Mouse (Mus musculus): ENCODE measurements at regions not wholly inside any gene's neighbourhood (a gene's known extent, or its start where the extent isn't known, plus 50 kb on each side); places are given as distances from the start of the nearest gene placed in this dataset.

DNA sequence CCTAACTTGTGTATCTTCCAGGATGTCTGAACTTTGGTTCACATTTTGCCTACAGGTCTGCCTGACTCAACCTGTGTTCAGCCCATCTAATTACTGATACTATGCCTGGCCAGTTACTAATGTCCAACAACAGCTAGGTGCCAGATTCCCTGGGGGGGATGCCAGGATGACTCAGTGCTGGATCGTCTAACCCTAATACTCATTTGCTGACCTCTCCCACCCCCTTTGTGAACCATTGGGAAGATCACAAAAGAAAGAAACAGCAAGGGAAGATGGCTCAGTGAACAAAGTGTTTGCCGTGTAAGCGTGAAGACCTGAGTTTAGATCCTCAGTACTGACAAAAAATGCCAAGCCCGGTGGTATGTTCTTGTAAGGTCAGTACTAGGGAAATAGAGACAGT is 81.7 kb downstream of the Insig2 start:
- DNase-seq (ENCODE audit: low spot score), result no peak
- Histone ChIP-seq H3K4me2 (replicated peaks; ENCODE audit: low read depth, low read length, severe bottlenecking) (no peak overlapping the region), H3K36me3 (ENCODE audit: control insufficient read depth, insufficient read depth, low read length) (no peaks in the 10 kb centered on the region), H3K4me3 (replicated peaks; ENCODE audit: low read length) (no peak overlapping the region), H3K9ac (ENCODE audit: low read depth, low read length, severe bottlenecking) (no peak overlapping the region), H3K27me3 (ENCODE audit: control insufficient read depth, insufficient read depth, low read length) (no peaks in the 10 kb centered on the region), H3K9me3 (ENCODE audit: control insufficient read depth, low read length) (no peaks in the 10 kb centered on the region), H3K27ac (replicated peaks; ENCODE audit: low read depth, low read length) (no peak overlapping the region), H3K4me1 (ENCODE audit: control insufficient read depth, insufficient read depth, low read length) (peaks cover 6% of the 10 kb centered on the region; the same call in 1 of the 2 replicates)
- WGBS, result 92% methylated on average over 4 of the region's 4 CpGs
- no peak for TF ChIP-seq POLR2A (IDR thresholded peaks at IDR 0.05; ENCODE audit: borderline replicate concordance, extremely low read depth, insufficient read depth, insufficient read length)
- ATAC-seq (ENCODE audit: low FRiP score, low read depth), result no peak

DNA sequence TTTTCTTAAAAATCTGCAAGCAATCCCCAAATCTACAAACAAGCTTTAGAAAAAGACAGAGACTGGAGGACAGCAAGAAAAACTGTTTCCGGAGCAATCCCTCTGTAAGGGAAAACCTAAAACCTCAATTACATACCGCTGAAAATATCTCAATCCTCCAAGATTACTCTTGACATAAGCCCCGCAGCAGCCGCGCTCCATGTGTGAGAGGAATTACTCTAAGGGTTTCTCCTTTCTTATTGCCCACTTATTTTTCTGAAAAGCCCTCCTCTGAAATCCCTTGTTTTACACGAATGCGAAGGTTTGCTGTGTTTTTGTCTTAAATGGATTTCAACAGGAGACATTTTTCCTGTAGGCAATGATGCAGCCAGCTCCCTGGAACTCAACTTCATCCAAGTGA is 80.3 kb downstream of the Insig2 start:
- H3K27ac ChIP-seq (replicated peaks; ENCODE audit: low read depth, low read length), result no peak overlapping the region
- TF ChIP-seq POLR2A (IDR thresholded peaks at IDR 0.05; ENCODE audit: borderline replicate concordance, extremely low read depth, insufficient read depth, insufficient read length), result no peak
- no peak overlapping the region for H3K4me2 ChIP-seq (replicated peaks; ENCODE audit: low read depth, low read length, severe bottlenecking)
- H3K9me3 ChIP-seq (ENCODE audit: control insufficient read depth, low read length), result no peaks in the 10 kb centered on the region
- no peaks in the 10 kb centered on the region for H3K36me3 ChIP-seq (ENCODE audit: control insufficient read depth, insufficient read depth, low read length)
- H3K9ac ChIP-seq (ENCODE audit: low read depth, low read length, severe bottlenecking), result no peak overlapping the region
- H3K4me3 ChIP-seq (replicated peaks; ENCODE audit: low read length), result no peak overlapping the region
- peaks cover 6% of the 10 kb centered on the region; the same call in 1 of the 2 replicates for H3K4me1 ChIP-seq (ENCODE audit: control insufficient read depth, insufficient read depth, low read length)
- ATAC-seq (ENCODE audit: low FRiP score, low read depth) (no peak), DNase-seq (ENCODE audit: low spot score) (no peak)
- no peaks in the 10 kb centered on the region for H3K27me3 ChIP-seq (ENCODE audit: control insufficient read depth, insufficient read depth, low read length)
- 70% methylated on average over 7 of the region's 7 CpGs for WGBS

DNA sequence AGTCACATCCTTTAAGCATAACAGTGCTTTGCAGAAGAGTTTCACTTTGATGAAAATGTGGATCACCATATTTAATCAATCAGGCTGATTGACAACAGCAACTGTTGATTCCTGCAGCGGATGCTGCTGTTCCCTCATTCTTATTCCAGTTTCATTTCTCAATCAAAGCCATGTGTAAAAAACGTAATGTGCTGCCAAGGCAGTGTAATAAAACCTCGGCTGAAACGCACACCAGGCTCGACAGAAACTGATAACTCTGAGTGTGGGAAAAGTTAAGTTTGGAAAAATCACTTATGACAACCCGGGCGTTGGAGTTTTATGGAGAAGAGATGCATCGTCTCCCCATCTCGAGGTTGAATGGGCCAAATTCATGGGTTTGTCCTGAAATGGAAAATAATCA is 78.2 kb downstream of the Insig2 start:
- H3K4me3 ChIP-seq (replicated peaks; ENCODE audit: low read length), result no peak overlapping the region
- no peaks in the 10 kb centered on the region for H3K27me3 ChIP-seq (ENCODE audit: control insufficient read depth, insufficient read depth, low read length)
- 0 out of 2 replicates have a peak overlapping the region, but pooled peaks have one; percentile 14 for H3K4me2 ChIP-seq (replicated peaks; ENCODE audit: low read depth, low read length, severe bottlenecking)
- no peak overlapping the region for H3K27ac ChIP-seq (replicated peaks; ENCODE audit: low read depth, low read length)
- no peaks in the 10 kb centered on the region for H3K9me3 ChIP-seq (ENCODE audit: control insufficient read depth, low read length)
- no peak for TF ChIP-seq POLR2A (IDR thresholded peaks at IDR 0.05; ENCODE audit: borderline replicate concordance, extremely low read depth, insufficient read depth, insufficient read length)
- WGBS, result 35% methylated on average over 9 of the region's 9 CpGs
- peaks cover 6% of the 10 kb centered on the region; the same call in 1 of the 2 replicates for H3K4me1 ChIP-seq (ENCODE audit: control insufficient read depth, insufficient read depth, low read length)
- DNase-seq (ENCODE audit: low spot score), result peak; percentile 78
- no peak overlapping the region for H3K9ac ChIP-seq (ENCODE audit: low read depth, low read length, severe bottlenecking)
- peak; percentile 72 for ATAC-seq (ENCODE audit: low FRiP score, low read depth)
- no peaks in the 10 kb centered on the region for H3K36me3 ChIP-seq (ENCODE audit: control insufficient read depth, insufficient read depth, low read length)
